Comparison of ENCODE assay signal across 22 mouse cellular contexts in genomic region chr11:114896085-114896484, GRCm38 (mm10). TPM values are rescaled to one million over a fixed set of nuclear protein-coding genes. Genes with fewer than 3 reads are reported as not detected.
DNase-seq lines count a peak whose midpoint lies in the region; ATAC-seq lines count a peak whose summit lies in the region.
"Had no signal": no experiment of that assay in that cellular context is flagged by ENCODE, and none has a peak within 500 bp of the region (broad histone marks: within the 10 kb centered on the region; RNA-seq: fewer than 3 reads in every experiment).

No protein-coding gene starts in this region.

- H3K4me3 ChIP-seq in megakaryocyte, embryonic 14.5 days (replicated peaks) = peak overlapping the region; percentile 34
- no peak overlapping the region for H3K4me3 ChIP-seq in liver, embryonic 11.5 days (ENCODE audit: low read depth, low read length)
- H3K4me3 ChIP-seq in liver, embryonic 15.5 days (replicated peaks) = no peak overlapping the region
- H3K4me3 ChIP-seq: embryonic facial prominence, embryonic 13.5 days; forebrain, embryonic 13.5 days; hindbrain, embryonic 12.5 days had no signal

- WGBS in liver, embryonic 11.5 days = 44% methylated on average over 3 of the region's 3 CpGs
- WGBS in liver, embryonic 15.5 days (ENCODE audit: insufficient replicate concordance) = 28% methylated on average over 3 of the region's 3 CpGs

- H3K9me3 ChIP-seq in megakaryocyte, embryonic 14.5 days = no peaks in the 10 kb centered on the region
- H3K9me3 ChIP-seq in liver, embryonic 11.5 days (ENCODE audit: control insufficient read depth, low read length) = no peaks in the 10 kb centered on the region
- no peaks in the 10 kb centered on the region for H3K9me3 ChIP-seq in liver, embryonic 15.5 days (replicated peaks)
- H3K9me3 ChIP-seq: embryonic facial prominence, embryonic 13.5 days; forebrain, embryonic 13.5 days; hindbrain, embryonic 12.5 days had no signal

- peak overlapping the region; percentile 80 for H3K27ac ChIP-seq in liver, embryonic 11.5 days (ENCODE audit: low read depth, low read length)
- no peak overlapping the region for H3K27ac ChIP-seq in liver, embryonic 15.5 days (replicated peaks)
- H3K27ac ChIP-seq: embryonic facial prominence, embryonic 13.5 days; forebrain, embryonic 13.5 days; hindbrain, embryonic 12.5 days had no signal

- H3K27me3 ChIP-seq in megakaryocyte, embryonic 14.5 days (replicated peaks) = no peaks in the 10 kb centered on the region
- no peaks in the 10 kb centered on the region for H3K27me3 ChIP-seq in liver, embryonic 11.5 days (replicated peaks; ENCODE audit: control insufficient read depth, insufficient read depth, low read length)
- no peaks in the 10 kb centered on the region for H3K27me3 ChIP-seq in liver, embryonic 15.5 days
- H3K27me3 ChIP-seq: embryonic facial prominence, embryonic 13.5 days; forebrain, embryonic 13.5 days; hindbrain, embryonic 12.5 days had no signal

- no peak overlapping the region for H3K4me2 ChIP-seq in liver, embryonic 11.5 days
- no peak overlapping the region for H3K4me2 ChIP-seq in liver, embryonic 15.5 days
- H3K4me2 ChIP-seq: embryonic facial prominence, embryonic 13.5 days; forebrain, embryonic 13.5 days; hindbrain, embryonic 12.5 days had no signal

- no peak for ATAC-seq in megakaryocyte, adult 5-6 weeks (ENCODE audit: poor library complexity, severe bottlenecking)
- ATAC-seq in liver, embryonic 11.5 days (replicated peaks; ENCODE audit: low FRiP score) = peak; percentile 93
- ATAC-seq in liver, embryonic 15.5 days (ENCODE audit: insufficient read depth) = peak; percentile 84
- ATAC-seq in megakaryocyte-erythroid progenitor cell, adult 5-6 weeks (replicated peaks; ENCODE audit: low FRiP score, low TSS enrichment, poor library complexity, severe bottlenecking) = peak; percentile 96
- no peak for ATAC-seq in erythroblast, adult 5-6 weeks (replicated peaks; ENCODE audit: low FRiP score, poor library complexity, severe bottlenecking)
- ATAC-seq: forebrain, embryonic 13.5 days; forebrain, postnatal 0 days; hindbrain, embryonic 16.5 days had no signal

- H3K4me1 ChIP-seq in megakaryocyte, embryonic 14.5 days = peaks cover 99% of the 10 kb centered on the region
- peaks cover 12% of the 10 kb centered on the region; the same call in 1 of the 2 replicates for H3K4me1 ChIP-seq in liver, embryonic 11.5 days (replicated peaks; ENCODE audit: control insufficient read depth, insufficient read depth, low read length)
- peaks cover 24% of the 10 kb centered on the region for H3K4me1 ChIP-seq in liver, embryonic 15.5 days (replicated peaks)
- H3K4me1 ChIP-seq: embryonic facial prominence, embryonic 13.5 days; forebrain, embryonic 13.5 days; hindbrain, embryonic 12.5 days had no signal

- H3K36me3 ChIP-seq in megakaryocyte, embryonic 14.5 days (replicated peaks; ENCODE audit: low read length) = peaks cover 77% of the 10 kb centered on the region
- H3K36me3 ChIP-seq in liver, embryonic 11.5 days (ENCODE audit: control insufficient read depth, insufficient read depth, low read length) = no peaks in the 10 kb centered on the region
- no peaks in the 10 kb centered on the region for H3K36me3 ChIP-seq in liver, embryonic 15.5 days (replicated peaks)
- H3K36me3 ChIP-seq: embryonic facial prominence, embryonic 13.5 days; hindbrain, embryonic 12.5 days had no signal

- DNase-seq in liver, embryonic 11.5 days (ENCODE audit: low spot score) = no peak
- no peak for DNase-seq in embryo, embryonic 11 days
- no peak for DNase-seq in adrenal gland, adult 18-20 months (ENCODE audit: low spot score in 2 of 2)
- DNase-seq: adrenal gland, postnatal 14 days; cerebellum, adult 11 months; cerebellum, adult 8-10 months; cerebellum, postnatal 14 days; forebrain, postnatal 0 days; gastrocnemius, postnatal 25 days; heart, postnatal 10 days; heart, postnatal 4 days had no signal

- no peak overlapping the region for H3K9ac ChIP-seq in liver, embryonic 11.5 days (ENCODE audit: low read depth, low read length)
- no peak overlapping the region for H3K9ac ChIP-seq in liver, embryonic 15.5 days
- H3K9ac ChIP-seq: embryonic facial prominence, embryonic 13.5 days; forebrain, embryonic 13.5 days; forebrain, postnatal 0 days; hindbrain, embryonic 12.5 days had no signal

RNA-seq across cellular contexts. Expression of gene Cd300a, which starts 6.2 kb away (rescaled TPM):
- 3.4 and 3.6 TPM in 2 replicates for polyA plus RNA-seq in megakaryocyte, embryonic 14.5 days (2012; ENCODE audit: insufficient read depth, low replicate concordance)
- total RNA-seq in megakaryocyte, adult 5-6 weeks (2015) = 38.1 and 38.5 TPM in 2 replicates
- total RNA-seq in megakaryocyte, adult 5-6 weeks (2017) = 71.1 and 83.8 TPM in 2 replicates
- 4.1 and 5.4 TPM in 2 replicates for polyA plus RNA-seq in liver, embryonic 11.5 days (2014; fragmentation: Nextera tagmentation; extraction: Ambion mirVana)
- 7.3 and 7.8 TPM in 2 replicates for polyA plus RNA-seq in liver, embryonic 15.5 days (2015; fragmentation: Nextera tagmentation; extraction: Ambion mirVana)
- total RNA-seq in megakaryocyte-erythroid progenitor cell, adult 5-6 weeks (2014; fragmentation: Nextera tagmentation) = 0.52 and 1.9 TPM in 2 replicates
- total RNA-seq in megakaryocyte-erythroid progenitor cell, adult 5-6 weeks (2017) = 1.3 and 5.7 TPM in 2 replicates
- 3.8 and 4.8 TPM in 2 replicates for total RNA-seq in erythroblast, adult 5-6 weeks (2015; ENCODE audit: low replicate concordance)
- 3.7 and 7.1 TPM in 2 replicates for total RNA-seq in erythroblast, adult 5-6 weeks (2017; ENCODE audit: low replicate concordance)
- total RNA-seq in adrenal gland, adult 18-20 months (2021) = 1 to 10 TPM; 1.3 to 3.3 TPM
- total RNA-seq: MEL had no signal

RNA-seq across cellular contexts. Expression of gene Cd300lb, which starts 38.1 kb away (rescaled TPM):
- 1.3 TPM in 1 of 2 replicates, not detected in the other for polyA plus RNA-seq in megakaryocyte, embryonic 14.5 days (2012; ENCODE audit: insufficient read depth, low replicate concordance)
- total RNA-seq in megakaryocyte, adult 5-6 weeks (2015) = 107 TPM in 2 replicates
- 82.9 and 97.3 TPM in 2 replicates for total RNA-seq in megakaryocyte, adult 5-6 weeks (2017)
- 0.49 and 0.55 TPM in 2 replicates for polyA plus RNA-seq in liver, embryonic 11.5 days (2014; fragmentation: Nextera tagmentation; extraction: Ambion mirVana)
- polyA plus RNA-seq in liver, embryonic 15.5 days (2015; fragmentation: Nextera tagmentation; extraction: Ambion mirVana) = 1.3 and 1.5 TPM in 2 replicates
- not detected in 2 replicates for total RNA-seq in megakaryocyte-erythroid progenitor cell, adult 5-6 weeks (2014; fragmentation: Nextera tagmentation)
- 0.05 TPM in 1 of 2 replicates, not detected in the other for total RNA-seq in megakaryocyte-erythroid progenitor cell, adult 5-6 weeks (2017)
- total RNA-seq in erythroblast, adult 5-6 weeks (2015; ENCODE audit: low replicate concordance) = 9.2 and 20.9 TPM in 2 replicates
- 9.6 and 14.8 TPM in 2 replicates for total RNA-seq in erythroblast, adult 5-6 weeks (2017; ENCODE audit: low replicate concordance)
- total RNA-seq in adrenal gland, adult 18-20 months (2021) = under 1 TPM; 0.40 to 0.80 TPM
- total RNA-seq: forebrain, postnatal 0 days; MEL had no signal
- polyA plus RNA-seq: forebrain, postnatal 0 days; hindbrain, embryonic 12.5 days; hindbrain, embryonic 16.5 days had no signal

RNA-seq across cellular contexts. Expression of gene Gprc5c, which starts 45.1 kb away (rescaled TPM):
- 3.2 and 4.8 TPM in 2 replicates for polyA plus RNA-seq in megakaryocyte, embryonic 14.5 days (2012; ENCODE audit: insufficient read depth, low replicate concordance)
- total RNA-seq in megakaryocyte, adult 5-6 weeks (2015) = 0.04 and 0.32 TPM in 2 replicates
- 0.37 and 0.89 TPM in 2 replicates for total RNA-seq in megakaryocyte, adult 5-6 weeks (2017)
- polyA plus RNA-seq in liver, embryonic 11.5 days (2014; fragmentation: Nextera tagmentation; extraction: Ambion mirVana) = 20.2 and 21.6 TPM in 2 replicates
- 15.9 and 19.0 TPM in 2 replicates for polyA plus RNA-seq in liver, embryonic 15.5 days (2015; fragmentation: Nextera tagmentation; extraction: Ambion mirVana)
- not detected in 2 replicates for total RNA-seq in megakaryocyte-erythroid progenitor cell, adult 5-6 weeks (2014; fragmentation: Nextera tagmentation)
- not detected in 2 replicates for total RNA-seq in megakaryocyte-erythroid progenitor cell, adult 5-6 weeks (2017)
- 0.77 TPM in 1 of 2 replicates, not detected in the other for total RNA-seq in erythroblast, adult 5-6 weeks (2015; ENCODE audit: low replicate concordance)
- total RNA-seq in erythroblast, adult 5-6 weeks (2017; ENCODE audit: low replicate concordance) = 0.09 TPM in 1 of 2 replicates, not detected in the other
- 1 to 10 TPM; 2.5 to 4.6 TPM for total RNA-seq in adrenal gland, adult 18-20 months (2021)
- total RNA-seq: granulocyte monocyte progenitor cell, adult 5-6 weeks; MEL had no signal

Comparison
In these comparisons a context has a peak if more than half of its experiments do, and no peak if none do; other contexts are left out.
1. ATAC-seq: peak in liver, embryonic 11.5 days (single experiment), liver, embryonic 15.5 days (single experiment) and megakaryocyte-erythroid progenitor cell, adult 5-6 weeks (single experiment); none in megakaryocyte, adult 5-6 weeks (single experiment) and erythroblast, adult 5-6 weeks (single experiment).
2. RNA of gene Cd300a, which starts 6.2 kb away (total RNA-seq): 38.1 to 83.8 TPM in megakaryocyte, adult 5-6 weeks; 3.7 to 7.1 TPM in erythroblast, adult 5-6 weeks, 1.3 to 3.3 TPM in adrenal gland, adult 18-20 months and 0.52 to 5.7 TPM in megakaryocyte-erythroid progenitor cell, adult 5-6 weeks; every median in the first group is over 4 times any median in the second.
3. RNA of gene Cd300lb, which starts 38.1 kb away (total RNA-seq): 82.9 to 107 TPM in megakaryocyte, adult 5-6 weeks and 9.2 to 20.9 TPM in erythroblast, adult 5-6 weeks; 0.40 to 0.80 TPM in adrenal gland, adult 18-20 months and 0.05 TPM in megakaryocyte-erythroid progenitor cell, adult 5-6 weeks; every median in the first group is over 4 times any median in the second.